Mouse (Mus musculus) ES-E14 (cell line): ENCODE data around the gene Cbr2.

Source experiments
- HCFC1 ChIP-seq: IDR thresholded peaks from 2 replicates; pipeline ENCODE4 v1.6.1; 2012; ENCODE audit warnings: low read length, inconsistent platforms, borderline replicate concordance; ENCODE audit not compliant: insufficient read depth
- ZNF384 ChIP-seq: IDR thresholded peaks from 2 replicates; pipeline ENCODE4 v1.6.1; 2012; ENCODE audit warnings: low read depth, low read length, inconsistent platforms

DNA sequence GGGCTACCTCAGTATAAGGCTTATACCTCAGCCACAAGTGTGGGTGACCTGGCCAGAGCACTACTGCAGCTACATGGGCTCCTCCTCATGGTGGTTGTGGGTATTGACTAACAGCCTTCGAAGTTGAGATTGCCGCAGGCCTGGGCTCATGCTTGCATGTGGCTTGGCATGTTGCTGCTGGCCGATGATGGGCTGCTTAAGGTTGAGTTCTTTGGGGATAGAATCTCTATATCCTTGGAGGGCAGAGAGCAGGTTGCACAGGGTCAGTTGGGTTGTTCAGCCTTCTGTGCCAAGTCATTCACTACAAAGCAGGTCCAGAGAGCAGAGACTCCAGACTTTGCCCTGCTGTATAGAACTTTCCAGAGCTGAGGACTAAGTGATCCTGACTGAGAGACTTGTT lies 52.0 kb downstream of the Cbr2 start:
- no peak for TF ChIP-seq HCFC1
- no peak for TF ChIP-seq ZNF384
